Mouse (Mus musculus) lung, embryonic 14.5 days (tissue): ENCODE measurements around the gene Fchsd2. TPM values are rescaled to one million over a fixed set of nuclear protein-coding genes. Genes with fewer than 3 reads are reported as not detected.

ENCODE experiments used
- ATAC-seq: fragments of 200-750 bp; cut with Nextera tagmentation; 2 replicates; pipeline ENCODE4 v1.8.0; 2017; ENCODE audit warnings: mild to moderate bottlenecking, moderate TSS enrichment, moderate library complexity; ENCODE audit not compliant: insufficient read depth
- DNase-seq: peaks from one replicate; pipeline ENCODE4 v3.0.0-alpha.2; 2015
- H3K27ac ChIP-seq: fragments of 300-500 bp; sonication (generic); 2 replicates; pipeline ENCODE4 v1.5.1; 2014; ENCODE audit warnings: low read depth, mild to moderate bottlenecking, moderate library complexity
- H3K27me3 ChIP-seq: fragments of 300-500 bp; sonication (generic); 2 replicates; pipeline ENCODE4 v1.6.1; 2014; ENCODE audit warnings: low read length, control low read depth; ENCODE audit not compliant: insufficient read depth
- H3K36me3 ChIP-seq: fragments of 300-500 bp; sonication (generic); 2 replicates; pipeline ENCODE4 v1.6.1; 2014; ENCODE audit warnings: control low read depth; ENCODE audit not compliant: insufficient read depth
- H3K4me1 ChIP-seq: fragments of 300-500 bp; sonication (generic); 2 replicates; pipeline ENCODE4 v1.6.1; 2014; ENCODE audit warnings: antibody characterized with exemption, control low read depth; ENCODE audit not compliant: insufficient read depth
- H3K4me2 ChIP-seq: fragments of 300-500 bp; sonication (generic); 2 replicates; pipeline ENCODE4 v1.6.1; 2014; ENCODE audit warnings: mild to moderate bottlenecking
- H3K4me3 ChIP-seq: fragments of 300-500 bp; sonication (generic); 2 replicates; pipeline ENCODE4 v1.5.1; 2014; ENCODE audit warnings: low read depth, low read length
- H3K9ac ChIP-seq: fragments of 300-500 bp; sonication (generic); 2 replicates; pipeline ENCODE4 v1.6.1; 2014
- H3K9me3 ChIP-seq: fragments of 300-500 bp; sonication (generic); 2 replicates; pipeline ENCODE4 v1.6.1; 2016; ENCODE audit warnings: low read depth, low read length, control low read depth
- CTCF ChIP-seq: IDR thresholded peaks from 2 replicates; pipeline ENCODE4 v1.5.1; 2016; ENCODE audit warnings: antibody characterized with exemption, low read depth
- WGBS: fragments of 180-500 bp; shearing (Covaris S2); extraction: QIAGEN DNeasy Blood & Tissue Kit; methylation state at CpG from one replicate; pipeline ENCODE4 v1.1.7; 2014; 5-methylcytosine and 5-hydroxymethylcytosine counted together
- polyA plus RNA-seq: library from polyadenylated mRNA; unstranded; fragments of >200 nt; fragmentation: Nextera tagmentation; extraction: Ambion mirVana; gene quantifications from 2 replicates; pipeline ENCODE4 v1.2.1, GENCODE M21; 2014

Fchsd2 gene
- polyA plus RNA-seq, result 23.6 and 23.8 TPM in 2 replicates

DNA sequence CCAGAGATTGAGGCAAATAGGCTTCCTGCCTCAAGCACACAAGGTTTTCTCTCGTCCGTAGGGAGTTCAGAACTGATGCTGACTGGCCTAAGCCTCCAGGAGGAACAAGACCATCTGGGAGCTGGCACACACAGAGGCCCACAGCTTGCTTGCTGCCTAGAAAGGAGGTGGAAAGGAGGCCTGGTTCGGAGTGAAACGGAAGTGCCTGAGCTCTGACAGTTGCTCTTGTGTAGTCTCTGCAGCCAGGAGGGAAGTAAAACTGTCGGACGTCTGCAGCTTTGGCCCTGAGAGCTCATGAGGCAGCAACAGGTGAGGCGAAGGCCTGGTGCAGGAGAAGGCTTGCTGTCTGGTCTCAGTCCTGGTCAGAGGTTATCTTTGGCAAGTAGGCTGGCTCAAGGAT is at the start of gene Fchsd2:
Gene Fchsd2 (plus strand): TSS at position 246 of the 400 bp plus-strand sequence.
- Histone ChIP-seq H3K36me3 (no peaks in the 10 kb centered on the region), H3K27me3 (no peaks in the 10 kb centered on the region), H3K9me3 (no peaks in the 10 kb centered on the region), H3K9ac (no peak within 1 kb of the TSS), H3K4me2 (no peak within 1 kb of the TSS), H3K4me1 (0 out of 2 replicates have a peak, but pooled peaks cover 3% of the 10 kb centered on the region), H3K4me3 (no peak within 1 kb of the TSS), H3K27ac (no peak within 1 kb of the TSS)
- ATAC-seq (no peak), DNase-seq (no peak)
- no peak for TF ChIP-seq CTCF
- 50% methylated on average over 7 of the region's 7 CpGs for WGBS

GRCm38 (mm10) chr7:101043846-101044541 is 48.7 kb upstream of the Fchsd2 start:
- WGBS, result 48% methylated on average over 8 of the region's 8 CpGs
- H3K9me3 ChIP-seq, result no peaks in the 10 kb centered on the region
- H3K9ac ChIP-seq, result no peak overlapping the region
- H3K27me3 ChIP-seq, result no peaks in the 10 kb centered on the region
- H3K4me3 ChIP-seq, result no peak overlapping the region
- no peak for ATAC-seq
- DNase-seq, result peak; percentile 51
- no peaks in the 10 kb centered on the region for H3K36me3 ChIP-seq
- no peak overlapping the region for H3K4me2 ChIP-seq
- 0 out of 2 replicates have a peak, but pooled peaks have one; percentile 18 for TF ChIP-seq CTCF
- H3K4me1 ChIP-seq, result peaks cover 21% of the 10 kb centered on the region
- no peak overlapping the region for H3K27ac ChIP-seq

DNA sequence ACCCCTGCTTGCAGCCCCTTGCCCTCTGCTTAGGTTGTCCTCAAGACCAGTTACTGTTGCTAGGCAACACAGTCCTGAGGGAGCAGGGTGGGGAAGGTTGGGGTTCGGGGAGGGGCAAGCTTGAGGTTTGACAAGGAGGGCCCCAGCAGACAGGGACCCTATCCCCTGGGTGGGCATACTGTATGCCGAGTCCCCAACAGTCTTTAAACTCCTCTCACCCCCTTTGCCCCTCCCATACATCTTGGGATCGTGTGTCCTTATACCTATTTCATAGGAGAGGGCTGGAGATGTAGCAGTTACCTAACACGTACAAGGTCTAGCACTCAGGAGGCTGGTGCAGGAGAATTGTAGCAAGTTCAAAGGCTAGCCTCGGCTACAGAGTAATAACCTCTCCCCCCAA is 44.4 kb upstream of the Fchsd2 start:
- Histone ChIP-seq H3K27ac (no peak overlapping the region), H3K9me3 (no peaks in the 10 kb centered on the region), H3K27me3 (no peaks in the 10 kb centered on the region), H3K4me3 (no peak overlapping the region), H3K4me2 (no peak overlapping the region), H3K36me3 (no peaks in the 10 kb centered on the region), H3K9ac (no peak overlapping the region), H3K4me1 (peaks cover 10% of the 10 kb centered on the region; the same call in 1 of the 2 replicates)
- DNase-seq, result no peak
- TF ChIP-seq CTCF, result no peak
- WGBS, result 73% methylated on average over 5 of the region's 5 CpGs
- no peak for ATAC-seq

- Histone ChIP-seq H3K9ac (no peak overlapping the region), H3K9me3 (no peaks in the 10 kb centered on the region), H3K36me3 (no peaks in the 10 kb centered on the region), H3K4me3 (no peak overlapping the region), H3K4me2 (no peak overlapping the region), H3K27ac (no peak overlapping the region), H3K4me1 (peaks cover 6% of the 10 kb centered on the region; the same call in 1 of the 2 replicates), H3K27me3 (no peaks in the 10 kb centered on the region)
- 59% methylated on average over 7 of the region's 7 CpGs for WGBS
- TF ChIP-seq CTCF, result no peak
- peak; percentile 41 for DNase-seq
- no peak for ATAC-seq
Measured at GRCm38 (mm10) chr7:101049326-101050087, 43.2 kb upstream of the Fchsd2 start.

GRCm38 (mm10) chr7:101050724-101051550 is 41.7 kb upstream of the Fchsd2 start:
- Histone ChIP-seq H3K27me3 (no peaks in the 10 kb centered on the region), H3K4me2 (no peak overlapping the region), H3K36me3 (no peaks in the 10 kb centered on the region), H3K9me3 (no peaks in the 10 kb centered on the region), H3K27ac (peak overlapping the region; percentile 36; the same call in 1 of the 2 replicates), H3K9ac (no peak overlapping the region), H3K4me1 (peaks cover 6% of the 10 kb centered on the region; the same call in 1 of the 2 replicates), H3K4me3 (no peak overlapping the region)
- WGBS, result 64% methylated on average over 13 of the region's 13 CpGs
- TF ChIP-seq CTCF, result no peak
- ATAC-seq (peak; percentile 30; the same call in 1 of the 2 replicates), DNase-seq (no peak)

- peak; percentile 95 for TF ChIP-seq CTCF
- Histone ChIP-seq H3K9ac (no peak overlapping the region), H3K27me3 (no peaks in the 10 kb centered on the region), H3K4me2 (no peak overlapping the region), H3K4me1 (peaks cover 6% of the 10 kb centered on the region; the same call in 1 of the 2 replicates), H3K4me3 (no peak overlapping the region), H3K9me3 (no peaks in the 10 kb centered on the region), H3K36me3 (no peaks in the 10 kb centered on the region), H3K27ac (peak overlapping the region; percentile 36; the same call in 1 of the 2 replicates)
- WGBS, result 15% methylated on average over 11 of the region's 11 CpGs
- ATAC-seq (peak; percentile 81), DNase-seq (peak; percentile 95)
Measured at GRCm38 (mm10) chr7:101051551-101052221, 41.0 kb upstream of the Fchsd2 start.
